Mouse (Mus musculus): ENCODE results near the gene Kcnt2. TPM values are rescaled to one million over a fixed set of nuclear protein-coding genes. Genes with fewer than 3 reads are reported as not detected.

The Kcnt2 gene
- polyA plus RNA-seq, 1 experiment from 2014 or later = 0.85 TPM

- 73% methylated on average over 1 of the region's 1 CpGs for WGBS
- Histone ChIP-seq H3K4me1 (no peaks in the 10 kb centered on the region), H3K4me2 (replicated peaks) (no peak overlapping the region), H3K9ac (no peak overlapping the region), H3K4me3 (replicated peaks) (no peak overlapping the region), H3K27ac (replicated peaks) (no peak overlapping the region), H3K36me3 (no peaks in the 10 kb centered on the region), H3K9me3 (replicated peaks) (no peaks in the 10 kb centered on the region), H3K27me3 (no peaks in the 10 kb centered on the region)
- ATAC-seq (ENCODE audit: insufficient number of reproducible peaks, low FRiP score, low TSS enrichment, low read depth) = no peak
These were observed 197.9 kb downstream of the Kcnt2 start for GRCm38 (mm10) chr1:140443904-140444303.

- Histone ChIP-seq H3K27me3 (no peaks in the 10 kb centered on the region), H3K4me2 (replicated peaks) (no peak overlapping the region), H3K4me1 (no peaks in the 10 kb centered on the region), H3K9ac (no peak overlapping the region), H3K4me3 (replicated peaks) (no peak overlapping the region), H3K9me3 (replicated peaks) (no peaks in the 10 kb centered on the region), H3K36me3 (no peaks in the 10 kb centered on the region), H3K27ac (replicated peaks) (no peak overlapping the region)
- 79% methylated on average over 5 of the region's 5 CpGs for WGBS
- no peak for ATAC-seq (ENCODE audit: insufficient number of reproducible peaks, low FRiP score, low TSS enrichment, low read depth)
These were observed 198.4 kb downstream of the Kcnt2 start for GRCm38 (mm10) chr1:140444394-140444793.

GRCm38 (mm10) chr1:140451461-140451860 is 205.5 kb downstream of the Kcnt2 start:
- Histone ChIP-seq H3K4me2 (replicated peaks) (no peak overlapping the region), H3K36me3 (no peaks in the 10 kb centered on the region), H3K27me3 (no peaks in the 10 kb centered on the region), H3K9me3 (replicated peaks) (no peaks in the 10 kb centered on the region), H3K9ac (no peak overlapping the region), H3K4me1 (no peaks in the 10 kb centered on the region), H3K27ac (replicated peaks) (no peak overlapping the region), H3K4me3 (replicated peaks) (no peak overlapping the region)
- ATAC-seq (ENCODE audit: insufficient number of reproducible peaks, low FRiP score, low TSS enrichment, low read depth) = no peak
- WGBS = 63% methylated on average over 3 of the region's 3 CpGs

DNA sequence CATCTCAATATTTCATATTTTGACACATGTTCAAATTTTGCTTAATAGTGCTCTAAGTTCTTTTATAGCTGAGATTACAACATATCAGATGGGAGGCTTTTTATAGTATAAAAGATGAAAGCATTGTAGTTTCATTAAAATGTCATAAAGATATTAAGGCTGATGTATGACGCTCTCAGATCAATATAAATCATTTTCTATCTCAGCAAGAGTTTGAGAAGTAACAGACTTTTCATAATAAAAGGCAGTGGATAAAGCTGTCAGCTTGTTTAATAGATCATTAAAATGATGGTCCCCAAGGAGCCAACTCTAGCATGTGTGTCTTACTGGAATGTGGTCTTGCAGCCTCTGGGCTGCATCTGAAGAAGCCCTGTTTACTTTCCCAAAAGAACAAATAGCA is 206.0 kb downstream of the Kcnt2 start:
- Histone ChIP-seq H3K9ac (no peak overlapping the region), H3K4me3 (replicated peaks) (no peak overlapping the region), H3K27ac (replicated peaks) (no peak overlapping the region), H3K36me3 (no peaks in the 10 kb centered on the region), H3K4me1 (no peaks in the 10 kb centered on the region), H3K4me2 (replicated peaks) (no peak overlapping the region), H3K27me3 (no peaks in the 10 kb centered on the region), H3K9me3 (replicated peaks) (no peaks in the 10 kb centered on the region)
- no peak for ATAC-seq (ENCODE audit: insufficient number of reproducible peaks, low FRiP score, low TSS enrichment, low read depth)
- 75% methylated on average over 1 of the region's 1 CpGs for WGBS

GRCm38 (mm10) chr1:140455903-140456302 is 209.9 kb downstream of the Kcnt2 start:
- Histone ChIP-seq H3K27me3 (no peaks in the 10 kb centered on the region), H3K4me2 (replicated peaks) (no peak overlapping the region), H3K36me3 (no peaks in the 10 kb centered on the region), H3K4me3 (replicated peaks) (no peak overlapping the region), H3K9me3 (replicated peaks) (no peaks in the 10 kb centered on the region), H3K4me1 (no peaks in the 10 kb centered on the region), H3K9ac (no peak overlapping the region), H3K27ac (replicated peaks) (no peak overlapping the region)
- WGBS = 62% methylated on average over 2 of the region's 2 CpGs
- ATAC-seq (ENCODE audit: insufficient number of reproducible peaks, low FRiP score, low TSS enrichment, low read depth) = no peak

DNA sequence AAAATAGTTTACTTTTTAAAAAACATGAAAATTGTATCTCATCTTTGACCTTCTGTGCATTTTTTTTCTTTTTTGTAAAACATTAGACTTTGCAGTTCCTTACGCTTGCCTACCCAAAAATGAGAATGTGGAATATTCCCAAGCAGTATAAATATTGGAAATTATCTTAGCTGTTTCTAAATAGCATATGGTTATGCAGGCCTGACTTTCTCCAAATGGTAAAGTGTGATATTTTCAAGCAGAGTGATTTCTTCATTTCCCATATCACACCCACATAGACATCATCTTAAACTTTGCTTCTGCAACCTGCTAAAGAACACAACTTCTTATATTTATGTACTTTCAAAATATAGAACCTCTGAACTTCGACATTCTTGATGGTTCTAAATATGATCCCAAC is 210.9 kb downstream of the Kcnt2 start:
- no peaks in the 10 kb centered on the region for H3K27me3 ChIP-seq
- WGBS = 86% methylated on average over 2 of the region's 2 CpGs
- no peaks in the 10 kb centered on the region for H3K36me3 ChIP-seq
- H3K4me3 ChIP-seq (replicated peaks) = no peak overlapping the region
- no peaks in the 10 kb centered on the region for H3K9me3 ChIP-seq (replicated peaks)
- ATAC-seq (ENCODE audit: insufficient number of reproducible peaks, low FRiP score, low TSS enrichment, low read depth) = no peak
- no peaks in the 10 kb centered on the region for H3K4me1 ChIP-seq
- H3K9ac ChIP-seq = no peak overlapping the region
- no peak overlapping the region for H3K4me2 ChIP-seq (replicated peaks)
- no peak overlapping the region for H3K27ac ChIP-seq (replicated peaks)

DNA sequence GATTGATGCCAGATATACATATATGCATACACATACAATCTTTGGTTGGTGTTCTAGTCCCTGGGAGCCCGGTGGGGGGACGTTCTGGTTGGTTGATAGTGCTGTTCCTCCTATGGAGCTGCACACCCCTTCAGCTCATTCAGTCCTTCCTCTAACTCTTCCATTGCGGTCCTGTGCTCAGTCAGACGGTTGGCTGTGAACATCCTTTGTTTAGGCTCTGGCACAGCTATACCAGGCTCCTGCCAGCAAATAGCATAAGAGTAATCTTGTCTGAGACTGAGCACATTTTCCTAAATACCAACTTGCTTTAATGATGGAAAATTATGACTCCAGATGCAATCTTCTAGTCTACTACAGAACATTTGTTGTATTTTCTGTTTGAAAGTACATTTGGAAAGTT is 222.4 kb downstream of the Kcnt2 start:
- H3K9me3 ChIP-seq (replicated peaks) = no peaks in the 10 kb centered on the region
- ATAC-seq (ENCODE audit: insufficient number of reproducible peaks, low FRiP score, low TSS enrichment, low read depth) = no peak
- no peaks in the 10 kb centered on the region for H3K36me3 ChIP-seq
- no peak overlapping the region for H3K27ac ChIP-seq (replicated peaks)
- no peak overlapping the region for H3K4me3 ChIP-seq (replicated peaks)
- H3K4me2 ChIP-seq (replicated peaks) = no peak overlapping the region
- H3K9ac ChIP-seq = no peak overlapping the region
- H3K4me1 ChIP-seq = no peaks in the 10 kb centered on the region
- H3K27me3 ChIP-seq = no peaks in the 10 kb centered on the region
- 76% methylated on average over 4 of the region's 4 CpGs for WGBS

DNA sequence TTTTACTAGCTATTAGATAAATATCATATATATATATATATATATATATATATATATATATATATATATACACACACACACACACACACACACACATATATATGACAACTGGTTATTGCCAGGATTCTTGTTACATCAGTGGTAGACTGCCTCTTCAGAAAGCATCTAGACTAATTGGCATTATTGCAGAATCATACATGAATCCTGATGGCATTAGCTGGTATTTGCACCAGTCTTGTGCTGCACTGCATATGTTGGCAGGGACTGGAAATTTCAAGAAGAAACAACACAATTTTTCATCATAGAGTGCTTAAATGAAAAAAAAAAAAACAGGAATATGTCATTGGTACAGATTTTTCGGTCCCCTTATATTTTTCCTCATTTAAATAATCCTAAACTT is 223.6 kb downstream of the Kcnt2 start:
- Histone ChIP-seq H3K9me3 (replicated peaks) (no peaks in the 10 kb centered on the region), H3K36me3 (no peaks in the 10 kb centered on the region), H3K27me3 (no peaks in the 10 kb centered on the region), H3K4me3 (replicated peaks) (no peak overlapping the region), H3K4me2 (replicated peaks) (no peak overlapping the region), H3K9ac (no peak overlapping the region), H3K4me1 (no peaks in the 10 kb centered on the region), H3K27ac (replicated peaks) (no peak overlapping the region)
- no peak for ATAC-seq (ENCODE audit: insufficient number of reproducible peaks, low FRiP score, low TSS enrichment, low read depth)
- 86% methylated on average over 1 of the region's 1 CpGs for WGBS

DNA sequence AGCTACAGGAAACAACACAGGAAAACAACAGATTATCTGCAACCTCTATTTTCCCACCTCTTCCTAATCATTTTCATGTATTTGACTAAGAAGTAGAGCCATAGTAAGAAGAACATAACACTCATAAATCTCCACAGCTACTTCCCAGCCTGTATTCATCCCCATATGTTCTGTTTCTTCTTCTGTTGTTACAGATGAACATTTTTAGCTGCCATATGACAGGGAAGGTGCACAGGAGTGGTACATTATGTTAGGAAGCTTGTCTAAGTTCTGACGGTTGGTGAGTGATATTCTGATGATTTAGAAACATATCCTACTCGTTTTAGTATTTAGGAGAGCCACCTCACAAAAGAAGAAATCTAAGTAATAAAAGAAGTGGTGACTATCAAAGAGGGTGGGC is 231.0 kb downstream of the Kcnt2 start:
- H3K4me3 ChIP-seq (replicated peaks) = no peak overlapping the region
- H3K27ac ChIP-seq (replicated peaks) = no peak overlapping the region
- no peaks in the 10 kb centered on the region for H3K27me3 ChIP-seq
- no peak overlapping the region for H3K9ac ChIP-seq
- H3K4me1 ChIP-seq = no peaks in the 10 kb centered on the region
- 60% methylated on average over 2 of the region's 2 CpGs for WGBS
- no peak overlapping the region for H3K4me2 ChIP-seq (replicated peaks)
- H3K36me3 ChIP-seq = no peaks in the 10 kb centered on the region
- H3K9me3 ChIP-seq (replicated peaks) = no peaks in the 10 kb centered on the region
- ATAC-seq (ENCODE audit: insufficient number of reproducible peaks, low FRiP score, low TSS enrichment, low read depth) = no peak

DNA sequence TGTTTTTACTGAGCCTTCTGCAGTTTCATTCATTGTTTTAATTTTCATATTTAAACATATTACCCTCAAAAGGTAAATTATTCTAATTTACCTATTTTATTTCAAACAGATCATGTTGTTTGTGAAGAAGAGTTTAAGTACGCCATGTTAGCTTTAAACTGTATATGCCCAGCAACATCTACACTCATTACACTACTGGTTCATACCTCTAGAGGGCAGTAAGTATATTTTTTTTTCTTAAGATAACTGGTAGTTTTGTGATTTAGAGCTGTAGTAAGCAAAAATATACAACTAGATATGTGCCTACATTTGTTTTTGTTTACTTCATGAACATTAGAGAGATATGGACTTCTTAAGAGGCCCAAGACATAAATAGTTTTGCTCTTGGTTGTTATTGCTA is 238.1 kb downstream of the Kcnt2 start:
- Histone ChIP-seq H3K4me2 (replicated peaks) (no peak overlapping the region), H3K4me1 (no peaks in the 10 kb centered on the region), H3K27ac (replicated peaks) (no peak overlapping the region), H3K9ac (no peak overlapping the region), H3K4me3 (replicated peaks) (no peak overlapping the region), H3K36me3 (no peaks in the 10 kb centered on the region), H3K9me3 (replicated peaks) (no peaks in the 10 kb centered on the region), H3K27me3 (no peaks in the 10 kb centered on the region)
- WGBS = 85% methylated on average over 1 of the region's 1 CpGs
- no peak for ATAC-seq (ENCODE audit: insufficient number of reproducible peaks, low FRiP score, low TSS enrichment, low read depth)

DNA sequence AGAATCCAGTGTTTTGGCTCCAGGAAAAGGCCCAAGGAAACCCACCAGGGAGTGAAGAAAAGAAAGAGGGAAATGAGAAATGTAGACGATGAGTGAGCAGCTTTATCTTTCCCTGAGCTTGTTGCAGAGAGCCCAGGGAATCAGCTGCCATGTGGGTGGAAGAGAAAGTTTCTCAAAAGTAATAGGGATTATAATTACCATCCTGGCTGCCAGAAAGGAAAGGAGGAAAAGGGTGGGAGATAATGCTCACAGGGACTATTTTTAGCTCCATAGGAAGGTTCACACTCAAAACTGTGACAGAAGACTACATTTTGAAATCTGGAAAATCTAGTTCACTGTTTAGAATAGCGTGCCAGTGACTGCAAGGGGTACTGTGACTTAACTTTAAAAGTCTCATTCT is 243.9 kb downstream of the Kcnt2 start:
- H3K4me1 ChIP-seq = no peaks in the 10 kb centered on the region
- ATAC-seq (ENCODE audit: insufficient number of reproducible peaks, low FRiP score, low TSS enrichment, low read depth) = no peak
- no peaks in the 10 kb centered on the region for H3K27me3 ChIP-seq
- 71% methylated on average over 2 of the region's 2 CpGs for WGBS
- no peak overlapping the region for H3K4me2 ChIP-seq (replicated peaks)
- H3K9ac ChIP-seq = no peak overlapping the region
- H3K4me3 ChIP-seq (replicated peaks) = no peak overlapping the region
- H3K36me3 ChIP-seq = no peaks in the 10 kb centered on the region
- H3K27ac ChIP-seq (replicated peaks) = no peak overlapping the region
- no peaks in the 10 kb centered on the region for H3K9me3 ChIP-seq (replicated peaks)

- 82% methylated on average over 1 of the region's 1 CpGs for WGBS
- H3K4me2 ChIP-seq (replicated peaks) = no peak overlapping the region
- H3K4me3 ChIP-seq (replicated peaks) = no peak overlapping the region
- no peaks in the 10 kb centered on the region for H3K4me1 ChIP-seq
- H3K27ac ChIP-seq (replicated peaks) = no peak overlapping the region
- H3K9me3 ChIP-seq (replicated peaks) = no peaks in the 10 kb centered on the region
- no peak for ATAC-seq (ENCODE audit: insufficient number of reproducible peaks, low FRiP score, low TSS enrichment, low read depth)
- no peaks in the 10 kb centered on the region for H3K36me3 ChIP-seq
- no peak overlapping the region for H3K9ac ChIP-seq
- no peaks in the 10 kb centered on the region for H3K27me3 ChIP-seq
These were observed 245.4 kb downstream of the Kcnt2 start for GRCm38 (mm10) chr1:140491406-140491805.

Data from embryonic facial prominence, embryonic 15.5 days (tissue).